Comparison of ENCODE assay signal across 10 mouse cellular contexts in genomic region chr4:47587256-47587655, GRCm38 (mm10).
DNase-seq lines count a peak whose midpoint lies in the region; ATAC-seq and TF ChIP-seq lines count a peak whose summit lies in the region.
"Had no signal": no experiment of that assay in that cellular context is flagged by ENCODE, and none has a peak within 500 bp of the region (broad histone marks: within the 10 kb centered on the region; RNA-seq: fewer than 3 reads in every experiment).

No protein-coding gene starts in this region.

- peak; percentile 59 for DNase-seq in adrenal gland, postnatal 10 days
- DNase-seq in adrenal gland, postnatal 4 days (ENCODE audit: low spot score in 2 of 2): no peak
- peak; percentile 15 for DNase-seq in 3T3-L1 (ENCODE audit: low read depth, low spot score)
- peak; percentile 71 for DNase-seq in gastrocnemius, postnatal 10 days
- peak; percentile 38 for DNase-seq in kidney, postnatal 0 days (ENCODE audit: low spot score)
- no peak for DNase-seq in layer of hippocampus, adult 8-10 months (ENCODE audit: low spot score in 2 of 2)
- DNase-seq in hindbrain, embryonic 11.5 days (ENCODE audit: low spot score): no peak
- no peak for DNase-seq in yolk sac, embryonic 10.5 days (ENCODE audit: low spot score)

- no peak for TF ChIP-seq CTCF in kidney, postnatal 0 days (IDR thresholded peaks at IDR 0.05; ENCODE audit: low read depth)

- ATAC-seq in kidney, postnatal 0 days (replicated peaks; ENCODE audit: low FRiP score, low read depth): no peak
- ATAC-seq in hindbrain, embryonic 11.5 days (ENCODE audit: low FRiP score): no peak
- ATAC-seq: forebrain, embryonic 13.5 days had no signal

- no peaks in the 10 kb centered on the region for H3K9me3 ChIP-seq in kidney, postnatal 0 days (replicated peaks; ENCODE audit: low read length)
- H3K9me3 ChIP-seq in hindbrain, embryonic 11.5 days (ENCODE audit: control insufficient read depth, low read length): no peaks in the 10 kb centered on the region
- H3K9me3 ChIP-seq: forebrain, embryonic 13.5 days; neural tube, embryonic 15.5 days had no signal

- no peaks in the 10 kb centered on the region for H3K4me1 ChIP-seq in kidney, postnatal 0 days (replicated peaks; ENCODE audit: insufficient read depth, low read length)
- H3K4me1 ChIP-seq in hindbrain, embryonic 11.5 days (replicated peaks; ENCODE audit: control insufficient read depth, insufficient read depth, low read length): no peaks in the 10 kb centered on the region
- H3K4me1 ChIP-seq: forebrain, embryonic 13.5 days; neural tube, embryonic 15.5 days had no signal

- no peak overlapping the region for H3K4me3 ChIP-seq in kidney, postnatal 0 days (replicated peaks; ENCODE audit: low read depth, low read length)
- no peak overlapping the region for H3K4me3 ChIP-seq in hindbrain, embryonic 11.5 days (ENCODE audit: low read depth, low read length)
- H3K4me3 ChIP-seq: forebrain, embryonic 13.5 days; neural tube, embryonic 15.5 days had no signal

- H3K36me3 ChIP-seq in kidney, postnatal 0 days (ENCODE audit: insufficient read depth, low read length): no peaks in the 10 kb centered on the region
- H3K36me3 ChIP-seq in hindbrain, embryonic 11.5 days (ENCODE audit: control insufficient read depth, insufficient read depth, low read length): no peaks in the 10 kb centered on the region
- H3K36me3 ChIP-seq: neural tube, embryonic 15.5 days had no signal

- 36% methylated on average over 5 of the region's 5 CpGs for WGBS in kidney, postnatal 0 days
- 74% methylated on average over 5 of the region's 5 CpGs for WGBS in hindbrain, embryonic 11.5 days

- H3K27ac ChIP-seq in kidney, postnatal 0 days: no peak overlapping the region
- H3K27ac ChIP-seq in hindbrain, embryonic 11.5 days (ENCODE audit: low read depth, low read length): no peak overlapping the region
- H3K27ac ChIP-seq: forebrain, embryonic 13.5 days; neural tube, embryonic 15.5 days had no signal

- no peak overlapping the region for H3K4me2 ChIP-seq in kidney, postnatal 0 days (ENCODE audit: low read length)
- H3K4me2 ChIP-seq in hindbrain, embryonic 11.5 days (replicated peaks; ENCODE audit: low read depth, low read length): no peak overlapping the region
- H3K4me2 ChIP-seq: forebrain, embryonic 13.5 days; neural tube, embryonic 15.5 days had no signal

- H3K27me3 ChIP-seq in kidney, postnatal 0 days (ENCODE audit: insufficient read depth, low read length): no peaks in the 10 kb centered on the region
- H3K27me3 ChIP-seq in hindbrain, embryonic 11.5 days (ENCODE audit: control insufficient read depth, insufficient read depth, low read length): no peaks in the 10 kb centered on the region
- H3K27me3 ChIP-seq: forebrain, embryonic 13.5 days; neural tube, embryonic 15.5 days had no signal

- H3K9ac ChIP-seq in kidney, postnatal 0 days (ENCODE audit: low read depth, low read length): no peak overlapping the region
- no peak overlapping the region for H3K9ac ChIP-seq in hindbrain, embryonic 11.5 days (ENCODE audit: low read depth, low read length)
- H3K9ac ChIP-seq: forebrain, embryonic 13.5 days; neural tube, embryonic 15.5 days had no signal

Comparison
In these comparisons a context has a peak if more than half of its experiments do, and no peak if none do; other contexts are left out.
1. DNase-seq: peak in adrenal gland, postnatal 10 days (single experiment), 3T3-L1 (single experiment), gastrocnemius, postnatal 10 days (single experiment) and kidney, postnatal 0 days (single experiment); none in adrenal gland, postnatal 4 days (0 of 2), layer of hippocampus, adult 8-10 months (0 of 2), hindbrain, embryonic 11.5 days (single experiment) and yolk sac, embryonic 10.5 days (single experiment).